Mouse (Mus musculus): ENCODE measurements at regions not wholly inside any gene's neighbourhood (a gene's known extent, or its start where the extent isn't known, plus 50 kb on each side); places are given as distances from the start of the nearest gene placed in this dataset.

DNA sequence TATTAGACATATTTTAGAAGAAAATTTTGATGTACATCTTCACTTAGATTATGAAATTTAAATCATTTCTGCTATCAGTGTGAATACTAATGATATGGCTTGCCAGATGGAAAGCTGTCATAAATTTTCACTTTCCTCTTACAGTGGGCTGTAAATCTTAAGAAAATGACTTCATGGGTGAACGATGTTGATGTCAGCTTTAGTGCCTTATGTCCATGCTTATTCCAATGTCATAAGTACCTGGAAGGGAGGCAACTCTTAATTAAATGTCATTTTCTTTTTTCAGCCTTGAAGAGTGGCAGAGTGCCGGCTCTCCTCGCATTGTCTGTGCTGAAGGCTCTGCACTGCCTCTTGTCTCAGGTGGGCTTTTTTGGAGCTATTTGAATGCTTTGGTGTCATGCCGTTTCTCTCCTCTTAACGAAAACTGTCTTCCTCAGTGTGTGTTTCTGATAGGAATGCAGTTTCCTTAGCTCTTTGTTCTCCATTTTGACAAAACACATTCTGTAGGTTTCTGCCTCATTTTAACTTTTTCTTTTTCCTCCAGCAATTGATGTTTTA is 351.6 kb downstream of the Stim2 start:
- ATAC-seq (ENCODE audit: extremely low read depth, insufficient number of reproducible peaks, low FRiP score, poor library complexity, severe bottlenecking) (no peak), DNase-seq (ENCODE audit: low spot score) (no peak)
- Histone ChIP-seq H3K9me3 (replicated peaks) (no peaks in the 10 kb centered on the region), H3K4me1 (ENCODE audit: insufficient read depth, low read depth, low read length) (no peaks in the 10 kb centered on the region), H3K4me3 (ENCODE audit: low read depth, low read length) (no peak overlapping the region), H3K27me3 (ENCODE audit: insufficient read depth, low read length) (no peaks in the 10 kb centered on the region), H3K36me3 (replicated peaks) (no peaks in the 10 kb centered on the region)
- no peak for TF ChIP-seq GATA1 (IDR thresholded peaks at IDR 0.05; ENCODE audit: borderline replicate concordance, low read length)
- no peak for TF ChIP-seq POLR2AphosphoS5 (IDR thresholded peaks at IDR 0.05; ENCODE audit: insufficient replicate concordance, low read depth, low read length)
- no peak for TF ChIP-seq CTCF (IDR thresholded peaks at IDR 0.05; ENCODE audit: low read depth, low read length)
- TF ChIP-seq TAL1 (conservative IDR thresholded peaks at IDR 0.05; ENCODE audit: low read depth, low read length): no peak
- no peak for TF ChIP-seq GATA2 (IDR thresholded peaks at IDR 0.05; ENCODE audit: borderline replicate concordance, low read depth, low read length)

DNA sequence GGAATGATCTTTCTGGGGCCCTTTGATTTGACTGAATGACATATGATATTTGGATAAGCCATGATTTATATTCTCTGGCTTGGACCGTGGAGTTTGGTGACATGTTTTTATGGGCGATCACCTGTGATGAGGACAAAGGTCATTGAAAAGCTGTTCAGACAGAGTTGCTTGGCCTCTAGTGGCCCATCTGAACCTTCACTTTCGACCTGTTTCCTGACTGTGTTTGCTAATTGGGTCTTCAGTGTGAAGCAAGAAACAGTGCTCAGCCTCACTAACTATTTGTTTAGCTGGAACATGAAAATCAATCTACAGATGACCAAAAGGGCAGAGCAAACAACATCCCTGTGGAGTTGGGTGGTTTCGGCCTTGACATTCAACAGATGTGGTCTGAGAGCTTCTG is 357.8 kb downstream of the Stim2 start:
- no peak overlapping the region for H3K4me3 ChIP-seq (ENCODE audit: low read depth, low read length)

DNA sequence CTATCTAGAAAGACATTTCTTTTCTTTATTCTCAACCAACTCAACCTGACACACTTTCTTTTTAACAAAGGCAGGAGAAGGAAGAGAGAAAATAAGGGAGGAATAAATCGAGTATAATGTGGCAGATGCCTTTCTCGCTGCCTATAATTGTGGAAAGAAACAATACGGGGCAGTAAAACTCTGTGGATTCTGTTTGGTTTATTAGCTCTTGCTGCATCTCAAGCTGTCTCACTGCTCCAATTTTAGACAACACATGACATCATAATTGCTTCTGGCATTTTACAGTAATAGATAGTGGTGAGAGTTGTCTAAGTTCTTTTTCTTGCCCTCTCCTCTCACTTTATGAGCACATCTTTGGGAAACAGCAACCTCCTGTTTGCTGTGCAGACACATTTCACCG is 359.2 kb downstream of the Stim2 start:
- DNase-seq (ENCODE audit: low spot score): no peak
- Histone ChIP-seq H3K36me3 (replicated peaks) (no peaks in the 10 kb centered on the region), H3K9me3 (replicated peaks) (no peaks in the 10 kb centered on the region), H3K4me3 (ENCODE audit: low read depth, low read length) (no peak overlapping the region), H3K4me1 (ENCODE audit: insufficient read depth, low read depth, low read length) (no peaks in the 10 kb centered on the region), H3K27me3 (ENCODE audit: insufficient read depth, low read length) (no peaks in the 10 kb centered on the region)
- TF ChIP-seq GATA1 (IDR thresholded peaks at IDR 0.05; ENCODE audit: borderline replicate concordance, low read length): no peak
- no peak for TF ChIP-seq TAL1 (conservative IDR thresholded peaks at IDR 0.05; ENCODE audit: low read depth, low read length)
- TF ChIP-seq CTCF (IDR thresholded peaks at IDR 0.05; ENCODE audit: low read depth, low read length): no peak
- no peak for TF ChIP-seq GATA2 (IDR thresholded peaks at IDR 0.05; ENCODE audit: borderline replicate concordance, low read depth, low read length)
- no peak for TF ChIP-seq POLR2AphosphoS5 (IDR thresholded peaks at IDR 0.05; ENCODE audit: insufficient replicate concordance, low read depth, low read length)
- ATAC-seq (ENCODE audit: extremely low read depth, insufficient number of reproducible peaks, low FRiP score, poor library complexity, severe bottlenecking): no peak

More for the DNA sequence above, 357.8 kb downstream of the Stim2 start:
- no peaks in the 10 kb centered on the region for H3K4me1 ChIP-seq (ENCODE audit: insufficient read depth, low read depth, low read length)
- DNase-seq (ENCODE audit: low spot score): no peak
- no peak for ATAC-seq (ENCODE audit: extremely low read depth, insufficient number of reproducible peaks, low FRiP score, poor library complexity, severe bottlenecking)
- no peaks in the 10 kb centered on the region for H3K9me3 ChIP-seq (replicated peaks)
- TF ChIP-seq TAL1 (conservative IDR thresholded peaks at IDR 0.05; ENCODE audit: low read depth, low read length) (no peak), GATA2 (IDR thresholded peaks at IDR 0.05; ENCODE audit: borderline replicate concordance, low read depth, low read length) (no peak), POLR2AphosphoS5 (IDR thresholded peaks at IDR 0.05; ENCODE audit: insufficient replicate concordance, low read depth, low read length) (no peak), GATA1 (IDR thresholded peaks at IDR 0.05; ENCODE audit: borderline replicate concordance, low read length) (no peak), CTCF (IDR thresholded peaks at IDR 0.05; ENCODE audit: low read depth, low read length) (no peak)
- H3K36me3 ChIP-seq (replicated peaks): no peaks in the 10 kb centered on the region
- no peaks in the 10 kb centered on the region for H3K27me3 ChIP-seq (ENCODE audit: insufficient read depth, low read length)

DNA sequence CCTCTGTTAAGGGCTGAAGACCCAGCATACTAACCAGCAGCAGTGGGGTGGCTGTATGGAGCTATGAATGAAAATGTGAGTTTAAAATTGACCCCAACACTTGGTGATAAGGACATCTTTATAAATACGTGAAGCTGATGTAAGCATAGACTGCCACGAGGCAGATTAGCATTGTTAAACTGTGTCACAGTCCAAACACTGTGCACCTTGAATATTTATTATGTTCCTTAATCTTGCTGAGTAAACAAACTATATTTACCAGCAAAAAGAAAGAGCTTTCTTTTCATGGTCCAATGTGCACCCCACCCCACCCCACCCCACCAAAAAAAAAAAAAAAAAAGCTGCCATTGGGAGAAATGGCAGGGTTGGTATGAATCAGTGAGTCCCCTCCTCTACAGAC is 359.9 kb downstream of the Stim2 start:
- DNase-seq (ENCODE audit: low spot score): no peak
- no peak for TF ChIP-seq CTCF (IDR thresholded peaks at IDR 0.05; ENCODE audit: low read depth, low read length)
- no peak for TF ChIP-seq TAL1 (conservative IDR thresholded peaks at IDR 0.05; ENCODE audit: low read depth, low read length)
- no peak for TF ChIP-seq GATA1 (IDR thresholded peaks at IDR 0.05; ENCODE audit: borderline replicate concordance, low read length)
- TF ChIP-seq GATA2 (IDR thresholded peaks at IDR 0.05; ENCODE audit: borderline replicate concordance, low read depth, low read length): no peak
- no peak for TF ChIP-seq POLR2AphosphoS5 (IDR thresholded peaks at IDR 0.05; ENCODE audit: insufficient replicate concordance, low read depth, low read length)
- Histone ChIP-seq H3K4me1 (ENCODE audit: insufficient read depth, low read depth, low read length) (no peaks in the 10 kb centered on the region), H3K4me3 (ENCODE audit: low read depth, low read length) (no peak overlapping the region), H3K36me3 (replicated peaks) (no peaks in the 10 kb centered on the region), H3K27me3 (ENCODE audit: insufficient read depth, low read length) (no peaks in the 10 kb centered on the region), H3K9me3 (replicated peaks) (no peaks in the 10 kb centered on the region)
- no peak for ATAC-seq (ENCODE audit: extremely low read depth, insufficient number of reproducible peaks, low FRiP score, poor library complexity, severe bottlenecking)

All from G1E (cell line).